Mouse (Mus musculus): ENCODE measurements around the gene Grb14.
A peak's percentile ranks its signal among the peaks of the same experiment; 100 is the strongest.

Gene Grb14

DNA sequence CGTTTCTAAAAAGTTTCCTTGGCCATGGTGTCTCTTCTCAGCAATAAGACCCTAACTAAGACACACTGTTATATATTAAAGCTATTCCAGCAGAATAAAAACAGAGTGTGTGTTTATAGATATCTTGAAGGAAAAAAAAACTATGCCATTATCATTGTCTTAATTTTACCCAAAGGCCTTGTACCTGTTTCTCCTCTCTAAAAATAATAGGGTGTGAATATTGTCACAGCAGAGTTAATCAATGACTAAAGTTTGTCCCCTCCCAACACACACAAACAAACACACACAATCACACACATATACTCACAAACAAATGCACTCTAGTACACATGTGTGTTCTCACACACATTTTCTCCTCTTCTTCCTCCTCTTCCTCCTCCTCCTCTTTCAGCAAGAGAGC, at the start of gene Grb14:
Gene Grb14 (minus strand): TSS at position 101 of the 400 bp plus-strand sequence.
- no peak for DNase-seq

DNA sequence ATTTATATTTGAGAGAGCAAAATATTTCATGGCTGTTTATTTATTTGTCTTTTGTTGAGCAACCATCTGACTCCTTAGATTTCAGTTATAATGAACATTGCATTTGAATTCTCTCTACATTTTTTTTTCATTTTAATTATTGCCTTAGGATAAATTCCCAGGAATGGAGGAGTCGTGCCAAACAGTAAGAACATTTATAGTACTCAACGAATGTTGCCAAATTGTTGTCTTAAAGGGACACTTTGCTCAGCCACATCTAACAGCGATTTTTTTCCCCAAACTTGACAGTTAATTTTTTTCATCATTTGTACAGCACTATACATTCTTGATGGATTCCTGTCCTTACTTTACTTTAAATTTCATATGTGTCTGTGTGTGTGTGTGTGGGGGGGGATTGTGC, 47.4 kb upstream of the Grb14 start:
- DNase-seq: no peak

DNA sequence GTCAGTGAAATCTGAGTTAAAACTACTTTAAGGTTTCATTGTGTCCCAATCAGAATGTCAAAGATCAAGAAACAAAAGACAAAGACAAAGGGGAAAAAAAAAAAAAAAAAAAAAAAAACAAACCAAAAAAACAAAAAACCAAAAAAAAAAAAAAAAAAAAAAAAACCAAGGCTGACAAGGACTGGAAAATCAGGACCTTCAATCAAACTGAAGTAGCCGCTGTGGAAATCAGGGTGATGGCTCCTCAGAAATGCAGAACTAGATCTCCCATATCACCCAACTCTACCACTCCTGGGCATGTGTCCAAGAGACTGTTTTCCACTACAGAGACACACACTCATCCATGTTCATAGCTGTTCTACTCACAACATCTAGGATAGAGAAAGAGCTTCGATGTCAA, 29.0 kb upstream of the Grb14 start:
- no peak for DNase-seq

DNA sequence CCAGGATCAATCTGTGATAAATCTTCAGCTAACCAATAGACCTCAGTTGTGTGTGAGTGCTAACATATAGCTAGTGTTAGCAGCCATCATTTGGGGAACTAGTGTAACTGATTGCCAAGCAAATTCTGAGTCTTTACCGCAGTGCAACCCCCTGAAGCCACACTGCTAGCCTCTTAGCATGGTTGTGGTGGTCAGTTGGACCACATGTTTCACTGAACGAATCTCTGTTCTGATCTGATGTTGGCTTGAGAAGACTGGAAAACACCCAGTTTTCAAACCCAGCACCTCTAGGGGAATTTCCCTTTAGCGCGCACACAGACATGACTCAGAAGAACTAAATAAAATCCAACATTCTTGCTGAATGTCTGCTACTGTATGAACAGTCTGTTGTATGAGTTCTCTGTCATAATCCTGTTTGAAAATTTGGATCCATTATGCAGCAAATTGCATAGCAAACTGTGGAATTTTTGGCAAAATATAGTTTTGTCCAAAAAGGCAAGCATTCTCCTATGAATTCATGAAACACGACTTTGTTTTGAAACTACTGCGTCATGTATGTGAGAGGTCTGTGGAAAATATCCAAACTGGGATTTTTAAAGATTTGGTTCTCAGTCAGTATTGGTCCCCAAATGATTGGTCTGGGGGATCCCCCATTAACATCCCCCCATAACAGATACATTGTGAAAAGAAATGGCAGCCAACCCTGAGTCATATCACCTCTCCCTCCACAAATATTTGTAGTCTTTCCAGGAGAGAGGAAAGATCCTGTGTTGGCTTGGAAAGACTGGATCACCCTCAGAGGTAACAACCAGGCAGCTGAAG, 27.6 kb upstream of the Grb14 start:
- DNase-seq: no peak

DNA sequence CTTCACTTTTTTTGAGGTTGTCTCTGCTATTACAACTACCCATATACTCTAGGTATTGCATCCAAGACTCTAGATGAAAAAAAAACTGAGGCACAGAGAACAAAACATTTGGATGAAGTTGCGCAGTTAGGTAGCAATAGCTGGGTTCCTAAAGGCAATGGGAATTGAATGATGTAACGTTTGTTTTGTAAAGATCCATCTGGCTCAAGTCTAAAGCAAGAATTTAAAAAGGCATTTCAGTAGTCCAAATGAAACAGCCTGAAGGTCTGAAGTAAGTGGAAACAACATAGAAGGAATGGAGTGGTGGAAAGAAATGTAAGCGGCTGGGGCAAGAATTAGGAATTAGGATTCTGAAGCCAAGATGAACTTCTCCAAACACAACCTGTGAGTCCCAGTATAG, 26.0 kb upstream of the Grb14 start:
- DNase-seq: no peak

DNA sequence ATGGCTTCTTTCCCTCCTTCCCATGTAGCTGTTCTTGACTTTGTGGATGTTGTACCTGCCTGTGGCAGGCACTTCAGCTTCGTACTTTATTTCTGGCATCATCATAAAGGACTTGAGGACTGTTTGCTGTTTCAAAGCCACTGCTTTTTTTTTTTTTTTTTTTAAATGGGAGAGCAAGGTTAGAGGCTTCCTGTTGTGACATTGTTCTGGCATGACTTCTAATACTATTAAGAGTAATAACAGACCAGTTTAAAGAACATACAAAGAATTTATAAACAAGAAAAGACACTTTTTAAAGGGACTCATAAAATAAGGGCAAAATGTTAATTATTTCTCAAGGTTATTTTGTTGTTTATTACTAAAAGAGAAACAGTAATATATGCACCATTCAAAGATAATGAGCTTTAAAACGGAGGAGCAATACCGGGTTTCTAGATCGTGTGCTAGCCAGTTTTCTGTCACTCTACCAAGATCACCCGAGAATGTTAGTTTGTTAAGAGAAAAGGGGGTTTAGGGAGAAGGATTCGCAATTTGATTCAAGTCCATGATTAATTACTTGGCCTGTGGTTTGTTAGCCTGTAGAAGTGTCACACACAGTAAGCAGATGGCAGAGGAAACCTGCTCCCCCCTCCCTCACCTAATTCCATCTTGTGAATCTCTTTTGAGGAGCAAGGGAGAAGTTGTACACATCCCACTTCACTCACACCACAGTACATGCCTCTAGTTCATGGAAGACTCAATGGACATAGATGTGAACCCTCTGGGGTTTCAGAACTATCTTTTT, 23.6 kb upstream of the Grb14 start:
- no peak for DNase-seq

DNA sequence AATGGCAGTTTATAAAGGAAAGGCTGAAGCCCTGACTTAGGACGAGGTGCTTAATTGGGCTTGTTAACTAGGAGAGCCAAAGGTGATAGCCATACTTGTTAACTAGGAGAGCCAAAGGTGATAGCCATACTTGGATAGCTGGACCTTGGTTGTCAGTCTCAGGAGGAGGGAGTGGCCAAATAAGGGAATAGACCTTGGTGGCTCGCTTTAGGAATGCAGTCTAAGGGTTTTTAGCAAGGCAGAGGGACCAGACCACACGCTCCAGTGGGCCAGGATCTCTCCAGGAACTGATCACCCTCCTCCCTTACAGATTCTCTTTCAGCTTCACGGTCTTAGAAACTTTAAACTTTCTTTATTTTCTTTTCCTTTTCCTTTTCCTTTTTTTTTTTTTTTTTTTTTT, 13.4 kb upstream of the Grb14 start:
- DNase-seq: no peak

DNA sequence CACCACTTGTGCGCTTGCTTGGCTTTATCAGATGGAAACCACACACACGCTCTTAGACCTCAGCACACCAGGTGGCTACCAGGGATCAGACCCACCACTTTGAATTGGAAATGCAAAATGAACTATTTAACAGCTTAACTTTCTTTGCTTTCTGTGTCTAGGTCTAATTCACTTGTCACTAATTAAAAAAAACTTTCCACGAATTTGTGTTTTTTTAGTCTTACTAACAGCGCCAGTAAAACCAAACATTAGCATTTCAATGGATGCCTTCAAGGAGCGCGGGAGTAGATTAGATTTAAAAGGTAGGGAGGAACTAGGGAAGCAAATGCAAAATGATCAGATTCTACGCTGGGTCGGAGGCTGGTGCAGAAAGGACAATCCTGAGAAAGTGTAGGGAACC, 12.8 kb upstream of the Grb14 start:
- no peak for DNase-seq

DNA sequence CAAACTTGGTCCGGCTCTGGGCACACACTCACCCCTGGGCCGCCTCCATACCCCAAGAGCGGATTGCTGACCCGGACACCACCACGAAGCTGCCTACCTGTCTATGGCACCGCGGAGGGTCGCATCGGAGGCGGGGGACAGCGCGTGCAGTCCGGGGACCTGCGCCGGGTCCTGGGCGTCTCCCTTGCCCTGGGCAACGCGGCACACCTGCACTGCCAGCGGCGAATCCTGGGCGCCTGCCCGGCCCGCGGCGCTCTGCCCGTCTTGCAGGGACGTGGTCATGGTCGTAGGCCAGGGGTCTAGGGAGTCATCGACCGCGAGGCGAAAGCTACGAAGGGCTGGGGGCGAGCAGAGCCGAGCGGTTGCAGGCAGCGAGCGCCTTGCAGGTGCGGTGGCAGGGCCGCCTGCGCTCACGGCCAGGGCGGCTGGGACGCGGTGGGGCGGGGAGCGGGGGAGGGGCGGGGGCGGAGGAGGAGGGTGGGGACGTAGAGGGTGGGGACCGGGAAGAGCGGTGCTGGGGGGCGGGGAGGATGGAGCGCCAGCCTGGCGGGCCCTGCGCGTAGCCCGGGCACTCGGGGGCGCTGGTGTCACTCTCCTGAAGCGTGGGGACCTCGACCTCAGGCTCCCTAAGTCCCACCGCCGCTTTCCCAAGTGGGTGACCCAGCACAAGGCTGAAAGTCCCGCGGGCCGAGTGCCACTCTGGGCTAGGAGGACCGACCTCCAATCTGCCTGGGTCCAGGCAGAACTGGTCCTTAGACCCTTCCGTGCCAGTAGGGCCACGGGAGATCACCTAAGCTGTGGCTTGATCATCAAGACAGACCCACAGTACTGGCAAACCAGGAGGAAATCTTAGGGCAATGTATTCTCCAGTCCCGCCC, 2.2 kb downstream of the Grb14 start:
- peak; percentile 62 for DNase-seq

DNA sequence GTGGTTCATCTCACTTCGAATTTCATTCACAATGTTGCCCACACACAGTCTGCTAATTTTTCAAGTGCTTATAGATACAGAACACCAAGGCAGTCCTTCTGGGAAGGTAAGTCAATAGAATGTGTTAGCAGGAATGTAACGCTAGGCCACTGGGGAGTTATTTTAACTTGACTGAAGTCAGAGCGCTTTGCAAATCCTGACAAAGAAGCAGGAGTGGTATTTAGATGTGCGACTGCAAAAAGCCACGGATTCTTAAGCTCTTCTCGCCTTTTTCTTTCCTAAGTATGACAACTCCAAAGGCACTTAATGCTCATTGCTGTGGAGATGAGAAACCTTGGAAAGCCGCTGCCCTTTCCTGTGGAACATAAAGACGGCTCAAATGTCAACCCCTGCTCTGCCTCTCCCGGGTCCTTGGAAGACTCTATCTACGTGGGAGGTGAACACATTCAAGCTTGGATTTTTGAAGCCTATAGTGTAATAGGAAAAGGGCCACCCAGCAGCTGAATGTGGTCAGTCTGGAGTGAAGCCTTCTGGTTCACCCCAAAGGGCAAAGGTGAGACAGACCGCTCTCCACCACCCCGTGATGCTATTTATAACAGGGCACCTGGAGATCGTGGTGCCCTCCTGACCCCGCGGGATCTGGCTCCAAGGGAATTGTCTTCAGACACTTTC, 3.0 kb downstream of the Grb14 start:
- peak; percentile 34 for DNase-seq

DNA sequence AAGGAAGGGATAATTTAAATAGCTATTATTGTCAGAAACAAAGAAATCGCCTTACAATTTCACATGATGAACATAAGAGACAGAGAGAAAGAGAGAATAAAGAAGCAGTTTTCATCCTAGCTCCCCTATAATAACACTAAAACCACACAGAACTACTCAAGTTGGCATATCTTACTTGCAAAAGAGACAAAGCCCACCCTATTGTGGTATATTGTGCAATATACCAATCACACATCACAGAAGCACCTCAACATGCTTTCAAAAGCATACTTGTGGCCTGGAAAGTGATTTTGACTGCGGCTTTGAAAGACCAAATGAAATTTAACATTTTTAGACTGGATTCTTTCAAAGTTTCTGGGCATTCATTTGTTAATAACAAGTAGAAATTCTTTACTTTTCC, 7.4 kb downstream of the Grb14 start:
- no peak for DNase-seq

DNA sequence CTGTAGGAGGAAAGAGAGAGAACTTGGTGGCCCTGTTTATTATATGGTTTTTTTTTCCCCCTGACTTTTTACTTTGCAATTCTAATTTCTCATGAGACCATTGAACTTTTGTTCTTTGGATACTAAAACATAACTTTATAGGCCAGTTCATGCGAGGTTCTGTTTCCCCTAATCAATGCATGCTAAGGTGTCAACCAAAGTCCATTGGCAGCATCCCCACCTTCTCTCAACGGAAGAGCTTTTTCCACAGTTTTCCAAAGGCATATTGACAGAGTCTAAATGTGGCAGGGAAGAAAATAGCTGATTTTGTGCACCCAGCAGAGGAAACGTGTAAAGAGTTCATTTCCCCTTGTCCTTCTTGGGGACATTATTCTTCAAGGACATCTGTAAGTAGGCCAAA, 10.2 kb downstream of the Grb14 start:
- no peak for DNase-seq

DNA sequence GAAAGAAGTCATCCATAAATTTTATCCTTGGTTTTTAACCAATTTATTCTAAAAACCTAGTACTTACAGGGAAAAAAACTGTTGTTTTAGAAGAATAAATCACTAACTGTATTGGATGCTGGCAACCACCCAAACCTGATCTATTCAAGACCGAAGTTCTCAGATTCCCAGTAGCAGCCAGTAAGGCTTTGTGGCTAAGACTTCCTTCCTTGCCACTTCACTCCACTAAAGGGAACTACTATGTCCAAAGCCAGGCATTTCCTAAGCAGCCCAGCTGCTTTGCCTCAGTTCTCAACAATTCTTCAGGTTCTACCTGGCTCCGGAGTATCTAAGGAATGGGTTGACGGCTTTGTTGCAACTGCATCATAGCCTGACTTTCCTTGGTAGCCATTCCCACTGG, 14.7 kb downstream of the Grb14 start:
- DNase-seq: no peak

DNA sequence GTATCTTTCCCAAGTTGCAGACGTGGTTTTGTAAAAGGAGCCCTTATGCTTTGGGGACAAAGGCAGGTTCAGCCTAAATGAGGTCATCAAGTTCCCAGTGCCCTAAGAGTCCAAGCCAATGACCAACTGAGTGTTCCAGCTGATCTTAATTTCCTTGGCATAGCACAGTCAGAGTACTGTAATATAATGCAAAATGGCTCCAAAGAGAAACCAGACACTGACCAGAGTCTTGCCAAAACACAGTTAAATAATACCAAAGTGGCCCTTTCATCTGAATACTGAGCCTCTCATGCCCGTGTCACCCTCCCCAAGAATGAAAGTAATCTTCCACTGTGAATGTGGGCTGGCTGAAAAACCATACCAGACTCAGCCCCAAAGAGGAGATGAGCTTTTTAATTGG, 17.4 kb downstream of the Grb14 start:
- DNase-seq: no peak

DNA sequence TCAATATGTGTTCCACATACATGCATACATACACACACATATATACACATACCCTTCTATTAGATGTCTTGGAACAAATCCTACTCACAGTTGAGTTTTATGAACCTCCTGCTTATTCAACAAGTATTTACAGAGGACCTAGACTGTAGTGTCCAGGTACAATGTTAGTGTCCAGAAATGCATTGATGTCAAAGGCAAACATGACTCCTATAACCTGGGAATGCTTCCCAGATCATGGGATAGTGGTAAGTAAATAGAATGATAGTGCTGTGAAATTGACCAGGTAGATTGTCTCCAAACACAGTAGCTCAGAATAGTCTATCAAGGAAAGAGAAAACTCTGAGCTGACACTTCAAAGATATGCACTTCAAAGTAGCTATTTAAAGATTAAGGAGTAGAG, 19.7 kb downstream of the Grb14 start:
- DNase-seq: no peak

DNA sequence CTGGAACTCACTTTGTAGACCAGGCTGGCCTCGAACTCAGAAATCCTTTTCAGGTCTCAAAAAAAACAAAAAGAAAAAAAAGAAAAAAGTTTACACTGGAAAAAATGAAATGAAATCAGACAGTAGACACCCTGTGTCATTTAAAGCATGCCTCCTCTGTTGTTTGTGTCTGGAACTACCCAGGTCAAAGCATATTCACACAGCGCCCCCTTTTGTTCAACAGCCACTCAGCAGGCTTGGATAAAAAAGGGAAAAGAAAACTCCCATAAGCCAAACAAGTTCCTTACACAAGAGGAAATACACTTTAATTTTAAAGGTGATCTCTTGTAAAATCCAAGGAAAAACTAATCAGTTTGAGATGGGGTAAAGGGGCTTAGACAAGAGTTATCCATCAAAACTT, 21.4 kb downstream of the Grb14 start:
- DNase-seq: no peak

DNA sequence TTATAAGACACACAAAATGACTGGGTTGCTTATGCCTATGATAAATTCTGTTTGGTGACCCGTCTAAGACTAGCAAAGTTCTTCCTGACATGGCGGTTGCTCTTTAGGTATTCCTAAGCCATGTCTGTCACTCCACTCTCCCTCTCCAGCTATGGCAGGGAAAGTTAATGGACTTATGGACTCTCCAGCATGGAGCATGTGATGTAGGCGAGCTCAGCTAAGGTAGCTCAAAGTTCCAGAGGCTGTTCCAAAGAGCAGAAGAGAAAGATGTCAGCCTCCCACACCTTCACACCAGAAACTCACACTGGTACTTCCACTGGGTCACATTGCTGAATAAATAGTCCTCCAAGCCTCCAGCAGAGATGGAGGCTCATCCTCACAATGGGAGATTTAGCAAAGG, 22.2 kb downstream of the Grb14 start:
- no peak for DNase-seq

DNA sequence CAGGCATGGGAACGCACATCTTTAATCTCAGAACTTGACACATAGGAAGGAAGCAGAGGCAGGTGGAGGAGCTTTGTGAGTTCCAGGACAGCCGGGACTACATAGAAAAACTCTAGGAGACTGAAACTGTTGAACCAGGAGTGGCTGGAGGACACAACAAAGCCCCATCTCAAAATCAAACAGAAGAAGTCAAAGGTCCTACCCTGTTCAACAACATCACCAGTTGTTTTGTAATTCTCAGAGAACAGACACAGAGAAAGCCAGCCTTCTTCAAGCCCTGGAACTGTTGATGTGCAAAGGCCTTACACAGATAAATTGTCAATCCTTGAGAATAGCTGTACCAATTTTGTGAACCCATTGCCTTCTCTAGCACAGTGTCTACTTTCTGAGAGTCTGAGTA, 29.7 kb downstream of the Grb14 start:
- DNase-seq: no peak

DNA sequence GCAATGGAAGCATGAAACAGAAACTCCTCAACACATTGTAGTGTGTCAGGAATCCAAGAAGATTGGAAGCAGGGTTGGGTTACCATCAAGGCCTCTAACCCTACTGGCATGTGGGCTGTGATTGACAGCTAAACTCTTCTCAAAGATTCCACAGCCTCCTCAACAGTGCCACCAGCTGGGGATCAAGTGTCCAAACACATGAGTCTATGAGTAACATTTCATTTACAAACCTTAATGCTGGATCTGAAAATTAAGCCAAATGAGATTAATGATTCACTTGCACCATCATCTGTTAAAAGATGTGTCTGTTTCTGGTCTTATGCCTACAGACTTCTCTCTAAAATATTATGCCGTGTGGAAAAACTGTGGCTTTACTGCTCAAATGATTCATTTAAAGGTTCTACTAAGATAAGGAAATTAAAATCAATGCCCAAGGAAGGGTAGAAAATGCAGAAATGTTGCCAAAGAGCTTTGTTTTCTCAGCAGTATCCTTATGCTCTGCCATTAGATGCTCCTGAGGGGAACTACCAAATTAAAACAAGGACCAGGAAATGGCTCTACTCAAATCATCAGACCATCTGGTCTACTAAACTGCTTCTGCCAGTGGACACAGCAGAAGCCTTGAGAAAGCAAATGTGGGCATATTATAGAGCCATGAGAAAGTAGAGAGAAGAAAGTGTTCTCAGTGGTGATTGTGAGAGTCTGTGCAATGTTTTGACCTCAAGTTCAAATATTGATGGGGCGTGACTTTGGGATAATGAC, 35.2 kb downstream of the Grb14 start:
- DNase-seq: no peak

DNA sequence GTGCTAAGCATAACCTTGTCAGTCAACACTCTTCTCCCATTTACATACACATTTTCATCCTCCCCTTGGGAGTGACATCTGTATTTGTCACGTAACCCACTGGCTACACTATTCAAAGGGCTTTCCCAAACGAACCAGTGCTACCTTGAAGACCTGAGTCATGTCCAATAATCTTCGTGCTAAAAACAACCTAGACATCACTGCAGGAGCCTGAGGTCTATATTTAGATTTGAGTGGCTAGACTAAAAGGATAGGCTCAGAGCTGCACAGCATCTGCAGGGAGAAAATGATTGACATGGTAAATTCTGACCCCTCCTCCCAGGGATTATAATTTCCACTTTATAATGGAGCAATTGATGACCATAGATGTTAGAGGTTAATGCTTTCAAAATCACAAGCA, 37.0 kb downstream of the Grb14 start:
- no peak for DNase-seq

DNA sequence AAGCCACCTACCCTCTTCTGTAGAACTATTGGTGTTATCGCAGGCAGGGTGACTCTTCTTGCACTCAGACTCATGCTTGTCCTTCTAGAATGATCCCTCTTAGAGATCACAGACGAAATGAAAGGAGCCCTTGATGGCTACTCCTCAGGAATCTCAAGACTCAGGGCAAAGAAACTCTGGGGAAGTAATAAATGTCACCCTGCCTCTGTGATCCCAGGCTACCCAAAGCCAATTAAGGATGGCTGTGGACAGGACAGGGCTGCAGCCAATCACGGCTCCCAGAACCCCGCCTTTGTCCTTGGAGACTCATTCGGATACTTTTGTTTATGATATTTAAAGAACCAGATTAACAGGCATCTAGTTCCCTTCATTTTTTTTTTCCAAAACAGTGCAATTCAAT, 49.2 kb downstream of the Grb14 start:
- DNase-seq: no peak

DNA sequence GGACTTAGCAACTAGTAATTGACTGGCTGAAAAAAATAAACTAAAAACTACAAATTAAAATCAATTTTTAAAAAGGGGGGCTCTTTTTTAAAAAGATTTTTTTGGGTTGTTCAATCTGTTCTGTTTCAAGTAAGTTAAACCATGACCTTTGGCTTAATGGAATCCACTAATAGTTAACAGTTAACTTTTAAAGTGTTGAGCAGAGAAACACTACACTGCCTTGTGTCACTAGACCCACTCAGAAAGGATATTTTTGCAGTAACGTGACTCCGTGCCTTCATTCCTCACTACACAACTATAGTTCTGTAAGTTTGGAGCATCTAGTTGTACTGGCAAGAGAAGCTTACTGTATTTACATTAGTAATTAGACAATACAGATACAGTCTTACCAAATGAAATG, 50.2 kb downstream of the Grb14 start:
- no peak for DNase-seq

Measured in layer of hippocampus, adult 9-11 months (tissue).